Mouse (Mus musculus) cerebellum, adult 2 months (tissue): ENCODE measurements around the gene Bysl.

Experiments
- CTCF ChIP-seq: fragments of 200-500 bp; IDR thresholded peaks from 2 replicates; pipeline ENCODE4 v1.5.1; 2011; ENCODE audit warnings: low read depth, mild to moderate bottlenecking, control low read depth, low read length, moderate library complexity, borderline replicate concordance; ENCODE audit not compliant: insufficient read depth
- POLR2A ChIP-seq: fragments of 200-500 bp; IDR thresholded peaks from 2 replicates; pipeline ENCODE4 v1.6.1; 2011; ENCODE audit warnings: low read length, control low read depth, borderline replicate concordance; ENCODE audit not compliant: insufficient read depth

- TF ChIP-seq POLR2A: no peak
- no peak for TF ChIP-seq CTCF
Measured at GRCm38 (mm10) chr17:47625088-47625487, 13.8 kb upstream of the Bysl start.
